Mouse (Mus musculus) limb, embryonic 12.5 days (tissue): ENCODE measurements at regions not wholly inside any gene's neighbourhood (a gene's known extent, or its start where the extent isn't known, plus 50 kb on each side); places are given as distances from the start of the nearest gene placed in this dataset.

Experiments
- ATAC-seq: fragments of 200-750 bp; cut with Nextera tagmentation; 2 replicates; pipeline ENCODE4 v1.8.0; 2017; ENCODE audit warnings: low read depth, moderate TSS enrichment; ENCODE audit not compliant: insufficient number of reproducible peaks, insufficient read depth, low FRiP score, low TSS enrichment
- H3K27ac ChIP-seq: fragments of 300-500 bp; sonication (generic); 2 replicates; pipeline ENCODE4 v1.5.1; 2016; ENCODE audit warnings: mild to moderate bottlenecking, moderate library complexity
- H3K27me3 ChIP-seq: fragments of 300-500 bp; sonication (generic); 2 replicates; pipeline ENCODE4 v1.6.1; 2016; ENCODE audit warnings: mild to moderate bottlenecking, moderate library complexity
- H3K36me3 ChIP-seq: fragments of 300-500 bp; sonication (generic); 2 replicates; pipeline ENCODE4 v1.6.1; 2016; ENCODE audit warnings: mild to moderate bottlenecking, moderate library complexity
- H3K4me1 ChIP-seq: fragments of 300-500 bp; sonication (generic); replicated peaks from 2 replicates; pipeline ENCODE4 v1.6.1; 2016
- H3K4me2 ChIP-seq: fragments of 300-500 bp; sonication (generic); 2 replicates; pipeline ENCODE4 v1.6.1; 2016; ENCODE audit warnings: mild to moderate bottlenecking, moderate library complexity
- H3K4me3 ChIP-seq: fragments of 300-500 bp; sonication (generic); replicated peaks from 2 replicates; pipeline ENCODE4 v1.5.1; 2016; ENCODE audit warnings: mild to moderate bottlenecking
- H3K9ac ChIP-seq: fragments of 300-500 bp; sonication (generic); replicated peaks from 2 replicates; pipeline ENCODE4 v1.6.1; 2016; ENCODE audit warnings: mild to moderate bottlenecking, moderate library complexity
- H3K9me3 ChIP-seq: fragments of 300-500 bp; sonication (generic); 2 replicates; pipeline ENCODE4 v1.6.1; 2016; ENCODE audit warnings: mild to moderate bottlenecking, moderate library complexity
- WGBS: fragments of 180-500 bp; shearing (Covaris S2); methylation state at CpG from one replicate; pipeline ENCODE4 v1.1.7; 2016; 5-methylcytosine and 5-hydroxymethylcytosine counted together

- no peak overlapping the region for H3K27ac ChIP-seq
- 92% methylated on average over 8 of the region's 8 CpGs for WGBS
Observed at GRCm38 (mm10) chr2:162794285-162794684, 133.3 kb upstream of the Ptprt start.

GRCm38 (mm10) chr2:162791374-162792098 lies 130.6 kb upstream of the Ptprt start:
- H3K4me3 ChIP-seq, result no peak overlapping the region
- 73% methylated on average over 12 of the region's 12 CpGs for WGBS
- H3K4me1 ChIP-seq, result no peaks in the 10 kb centered on the region
- H3K27me3 ChIP-seq, result no peaks in the 10 kb centered on the region
- ATAC-seq, result no peak
- H3K27ac ChIP-seq, result peak overlapping the region; percentile 57; the same call in 1 of the 2 replicates
- H3K4me2 ChIP-seq, result no peak overlapping the region
- no peaks in the 10 kb centered on the region for H3K36me3 ChIP-seq
- H3K9me3 ChIP-seq, result no peaks in the 10 kb centered on the region
- no peak overlapping the region for H3K9ac ChIP-seq

More at GRCm38 (mm10) chr2:162794285-162794684, 133.3 kb upstream of the Ptprt start:
- H3K4me2 ChIP-seq, result no peak overlapping the region
- no peak overlapping the region for H3K9ac ChIP-seq
- no peaks in the 10 kb centered on the region for H3K36me3 ChIP-seq
- no peak overlapping the region for H3K4me3 ChIP-seq
- H3K4me1 ChIP-seq, result no peaks in the 10 kb centered on the region
- H3K9me3 ChIP-seq, result no peaks in the 10 kb centered on the region
- ATAC-seq, result no peak
- no peaks in the 10 kb centered on the region for H3K27me3 ChIP-seq

GRCm38 (mm10) chr2:162784176-162784813 lies 123.3 kb upstream of the Ptprt start:
- Histone ChIP-seq H3K9me3 (no peaks in the 10 kb centered on the region), H3K4me2 (no peak overlapping the region), H3K27me3 (no peaks in the 10 kb centered on the region), H3K4me3 (no peak overlapping the region), H3K9ac (no peak overlapping the region), H3K36me3 (no peaks in the 10 kb centered on the region), H3K27ac (no peak overlapping the region), H3K4me1 (no peaks in the 10 kb centered on the region)
- ATAC-seq, result no peak
- 69% methylated on average over 8 of the region's 8 CpGs for WGBS

GRCm38 (mm10) chr2:162781599-162781998 lies 120.7 kb upstream of the Ptprt start:
- Histone ChIP-seq H3K36me3 (no peaks in the 10 kb centered on the region), H3K4me3 (no peak overlapping the region), H3K4me2 (no peak overlapping the region), H3K27ac (no peak overlapping the region), H3K9me3 (no peaks in the 10 kb centered on the region), H3K27me3 (no peaks in the 10 kb centered on the region), H3K9ac (no peak overlapping the region), H3K4me1 (no peaks in the 10 kb centered on the region)
- WGBS, result 75% methylated on average over 6 of the region's 6 CpGs
- ATAC-seq, result no peak

- no peak overlapping the region for H3K4me2 ChIP-seq
- no peak overlapping the region for H3K27ac ChIP-seq
- no peak overlapping the region for H3K4me3 ChIP-seq
- no peaks in the 10 kb centered on the region for H3K27me3 ChIP-seq
- no peaks in the 10 kb centered on the region for H3K36me3 ChIP-seq
- no peaks in the 10 kb centered on the region for H3K9me3 ChIP-seq
- H3K9ac ChIP-seq, result no peak overlapping the region
- H3K4me1 ChIP-seq, result no peaks in the 10 kb centered on the region
- WGBS, result 83% methylated on average over 5 of the region's 5 CpGs
- no peak for ATAC-seq
Observed at GRCm38 (mm10) chr2:162776542-162776941, 115.6 kb upstream of the Ptprt start.

- no peak for ATAC-seq
- WGBS, result 88% methylated on average over 5 of the region's 5 CpGs
- Histone ChIP-seq H3K4me1 (no peaks in the 10 kb centered on the region), H3K36me3 (no peaks in the 10 kb centered on the region), H3K27me3 (no peaks in the 10 kb centered on the region), H3K9ac (no peak overlapping the region), H3K4me3 (no peak overlapping the region), H3K27ac (no peak overlapping the region), H3K4me2 (no peak overlapping the region), H3K9me3 (no peaks in the 10 kb centered on the region)
Observed at GRCm38 (mm10) chr2:162772520-162772919, 111.6 kb upstream of the Ptprt start.

GRCm38 (mm10) chr2:162769711-162770428 lies 108.9 kb upstream of the Ptprt start:
- no peak for ATAC-seq
- no peak overlapping the region for H3K4me3 ChIP-seq
- 80% methylated on average over 6 of the region's 6 CpGs for WGBS

GRCm38 (mm10) chr2:162764059-162764458 lies 103.1 kb upstream of the Ptprt start:
- WGBS, result 90% methylated on average over 6 of the region's 6 CpGs
- H3K9ac ChIP-seq, result no peak overlapping the region
- no peaks in the 10 kb centered on the region for H3K36me3 ChIP-seq
- H3K4me2 ChIP-seq, result no peak overlapping the region
- H3K4me1 ChIP-seq, result no peaks in the 10 kb centered on the region
- no peak overlapping the region for H3K4me3 ChIP-seq
- H3K9me3 ChIP-seq, result no peaks in the 10 kb centered on the region
- no peaks in the 10 kb centered on the region for H3K27me3 ChIP-seq
- ATAC-seq, result no peak
- H3K27ac ChIP-seq, result no peak overlapping the region

More at GRCm38 (mm10) chr2:162769711-162770428, 108.9 kb upstream of the Ptprt start:
- Histone ChIP-seq H3K4me2 (no peak overlapping the region), H3K27me3 (no peaks in the 10 kb centered on the region), H3K9ac (no peak overlapping the region), H3K36me3 (no peaks in the 10 kb centered on the region), H3K9me3 (no peaks in the 10 kb centered on the region), H3K4me1 (no peaks in the 10 kb centered on the region), H3K27ac (no peak overlapping the region)

GRCm38 (mm10) chr2:162740523-162740922 lies 79.6 kb upstream of the Ptprt start:
- H3K4me2 ChIP-seq, result no peak overlapping the region
- H3K36me3 ChIP-seq, result no peaks in the 10 kb centered on the region
- no peak for ATAC-seq
- no peak overlapping the region for H3K9ac ChIP-seq
- H3K27ac ChIP-seq, result no peak overlapping the region
- H3K27me3 ChIP-seq, result no peaks in the 10 kb centered on the region
- no peaks in the 10 kb centered on the region for H3K4me1 ChIP-seq
- 47% methylated on average over 5 of the region's 5 CpGs for WGBS
- no peak overlapping the region for H3K4me3 ChIP-seq
- no peaks in the 10 kb centered on the region for H3K9me3 ChIP-seq

GRCm38 (mm10) chr2:162735761-162736160 lies 74.8 kb upstream of the Ptprt start:
- H3K9me3 ChIP-seq, result no peaks in the 10 kb centered on the region
- no peak for ATAC-seq
- no peak overlapping the region for H3K27ac ChIP-seq
- no peak overlapping the region for H3K9ac ChIP-seq
- no peak overlapping the region for H3K4me3 ChIP-seq
- no peaks in the 10 kb centered on the region for H3K27me3 ChIP-seq
- WGBS, result 59% methylated on average over 3 of the region's 3 CpGs
- no peaks in the 10 kb centered on the region for H3K4me1 ChIP-seq
- H3K4me2 ChIP-seq, result no peak overlapping the region
- no peaks in the 10 kb centered on the region for H3K36me3 ChIP-seq

GRCm38 (mm10) chr2:162734286-162734685 lies 73.3 kb upstream of the Ptprt start:
- no peaks in the 10 kb centered on the region for H3K36me3 ChIP-seq
- H3K4me3 ChIP-seq, result no peak overlapping the region
- H3K4me1 ChIP-seq, result no peaks in the 10 kb centered on the region
- no peaks in the 10 kb centered on the region for H3K27me3 ChIP-seq
- ATAC-seq, result no peak
- no peak overlapping the region for H3K27ac ChIP-seq
- no peak overlapping the region for H3K9ac ChIP-seq
- no peaks in the 10 kb centered on the region for H3K9me3 ChIP-seq
- no peak overlapping the region for H3K4me2 ChIP-seq
- 58% methylated on average over 4 of the region's 4 CpGs for WGBS
